Mouse (Mus musculus) natural killer cell, adult 2 months (primary cell): Measurements from ENCODE around the gene Abca12.

Experiments
- DNase-seq, 2 experiments: peaks; one replicate each; pipeline ENCODE4 v3.0.0; 2022; ENCODE audit warnings: low spot score in 2 of 2

Gene Abca12

DNA sequence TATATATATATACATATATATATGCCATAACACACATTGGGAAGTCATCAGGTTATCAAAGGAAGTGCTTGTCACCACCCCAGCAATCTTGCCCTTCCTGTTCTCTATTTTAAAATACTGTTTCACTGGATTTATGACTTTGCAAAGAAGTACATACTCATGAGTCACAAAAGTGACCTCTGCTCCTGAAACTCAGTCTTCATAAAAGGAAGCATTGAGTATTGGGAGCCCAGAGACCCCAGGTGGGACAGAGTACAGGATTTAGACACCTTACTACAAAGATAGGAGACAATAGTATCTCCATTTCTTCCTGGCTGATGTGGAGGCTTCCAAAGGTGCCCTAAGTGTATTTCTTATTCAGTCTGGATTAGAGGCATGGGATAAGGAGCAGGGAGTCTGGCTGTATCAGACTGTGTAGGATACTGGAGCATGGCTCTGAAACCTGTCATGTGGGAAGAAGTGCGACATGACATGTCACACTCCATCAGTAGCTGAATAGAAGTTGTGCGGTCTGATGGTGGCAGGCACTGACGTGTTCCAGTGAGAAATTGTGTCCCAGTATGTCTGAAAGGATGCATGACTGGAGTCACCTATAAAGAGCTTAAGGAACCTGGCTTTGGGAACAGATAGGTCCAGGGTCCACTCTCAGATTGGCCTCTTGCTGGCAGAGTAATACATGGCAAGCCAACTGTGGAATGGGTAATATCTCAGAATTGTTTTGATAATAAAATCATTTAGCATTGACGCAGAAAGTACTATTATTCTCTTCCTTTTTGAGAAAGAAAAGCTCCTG lies 76.0 kb downstream of the Abca12 start:
- DNase-seq = no peak

DNA sequence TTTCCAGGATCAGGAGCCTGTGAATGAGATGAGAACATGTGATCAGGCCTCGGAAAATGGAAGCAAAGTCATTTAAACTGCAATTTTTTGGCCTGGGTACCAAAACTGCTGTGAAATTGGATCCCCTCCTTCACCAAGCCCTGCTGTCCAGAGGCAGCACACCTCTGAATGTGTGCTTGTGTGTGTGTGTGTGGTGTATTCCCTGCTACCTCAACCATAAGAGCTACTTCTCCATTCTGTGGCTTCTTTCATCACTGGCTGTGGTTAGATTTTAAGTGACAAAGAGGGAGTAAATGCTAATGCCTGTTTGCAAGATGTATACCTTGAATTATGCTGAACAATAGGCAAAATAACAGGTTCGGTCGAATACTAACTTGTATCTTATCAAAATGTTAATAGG lies 84.4 kb downstream of the Abca12 start:
- no peak for DNase-seq

DNA sequence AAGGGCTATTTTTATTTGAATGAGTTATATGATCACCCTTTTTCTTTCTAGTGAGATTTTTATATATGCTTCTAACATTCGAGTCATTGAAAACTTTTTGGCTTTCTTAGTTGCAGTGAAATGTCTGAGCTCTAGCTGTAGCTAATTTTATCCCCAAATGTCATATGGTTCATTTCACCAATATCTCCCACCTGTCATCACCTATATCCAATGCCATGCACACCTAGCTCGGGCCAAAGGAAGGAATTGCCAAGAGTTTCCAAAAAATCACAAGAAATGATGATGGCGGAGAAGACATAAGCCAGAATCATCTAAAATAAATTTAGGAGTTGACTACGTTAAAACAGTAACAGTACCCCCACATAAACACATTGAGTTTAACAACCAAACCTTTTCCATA lies 102.5 kb downstream of the Abca12 start:
- DNase-seq = no peak

DNA sequence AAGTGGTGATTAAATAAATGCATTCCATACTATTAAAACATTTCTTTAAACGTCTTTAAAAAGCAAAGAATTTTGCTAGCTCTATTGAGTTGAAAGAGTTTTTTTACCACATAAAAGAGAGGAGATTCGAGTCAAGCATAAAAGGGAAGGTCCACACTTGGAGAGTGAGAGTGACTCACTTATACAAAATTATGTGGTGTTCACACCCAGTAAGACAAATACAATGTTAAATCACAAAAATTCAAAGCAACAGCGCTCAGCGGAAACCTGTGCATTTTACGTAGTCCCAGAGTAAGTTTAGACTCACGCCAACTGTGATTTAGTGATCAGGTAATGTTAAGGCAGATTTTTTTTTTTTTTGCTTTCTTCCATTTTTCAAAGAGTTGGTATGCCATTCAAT lies 104.1 kb downstream of the Abca12 start:
- DNase-seq = no peak

DNA sequence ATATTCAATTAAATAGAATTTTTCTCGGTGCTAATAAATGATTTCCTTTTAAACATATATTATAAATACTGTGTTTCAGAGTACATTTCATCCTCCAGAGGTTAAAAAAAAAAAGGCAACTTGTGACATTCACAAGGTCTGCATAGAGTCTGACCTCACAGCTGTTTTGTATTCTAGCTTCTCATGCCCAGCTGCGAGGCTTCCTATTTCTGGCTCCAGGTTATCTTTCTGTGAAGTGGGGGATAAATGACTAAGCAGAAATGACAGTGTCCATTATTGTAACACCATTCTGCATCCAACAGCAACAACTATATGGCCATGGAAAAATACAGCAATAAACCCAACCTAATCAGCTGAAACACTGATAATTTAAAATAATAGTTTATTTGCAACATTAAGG lies 107.3 kb downstream of the Abca12 start:
- DNase-seq = no peak

DNA sequence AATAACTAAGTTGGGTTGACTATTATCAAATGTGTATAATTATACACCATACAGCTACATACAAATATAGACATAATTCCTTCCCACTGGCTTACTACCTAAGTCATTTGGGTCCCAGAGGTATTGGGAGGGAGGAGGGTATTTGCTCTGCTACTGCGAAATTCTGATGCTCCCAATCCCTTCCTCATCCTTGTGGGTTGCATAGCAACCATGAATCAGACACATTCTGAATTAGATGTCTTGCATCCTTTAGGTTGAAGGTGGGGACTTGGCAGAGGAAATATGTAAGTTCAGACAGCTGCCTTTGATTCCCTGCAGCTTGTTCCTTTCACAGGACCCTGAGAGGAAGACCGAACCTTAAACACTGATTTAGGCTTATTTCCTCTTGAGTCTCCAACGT lies 108.5 kb downstream of the Abca12 start:
- DNase-seq = no peak

DNA sequence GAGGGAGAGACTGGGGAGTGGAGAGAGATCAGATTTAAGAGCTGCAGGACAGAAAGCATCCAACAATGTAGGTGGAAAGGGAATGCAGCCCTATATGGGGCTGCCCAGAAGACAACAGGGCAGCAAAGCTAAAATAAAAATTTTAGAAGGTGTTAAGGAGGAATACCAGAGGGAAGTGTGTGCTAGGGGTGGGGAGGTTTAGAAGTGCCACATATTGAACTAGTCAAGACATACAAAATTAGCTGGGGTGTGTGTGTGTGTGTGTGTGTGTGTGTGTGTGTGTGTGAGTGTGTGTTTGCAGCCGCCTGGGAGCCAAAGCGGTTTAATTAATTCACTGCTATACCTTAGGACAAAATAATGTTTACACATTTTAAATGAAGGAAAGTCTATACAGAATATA lies 110.1 kb downstream of the Abca12 start:
- no peak for DNase-seq

DNA sequence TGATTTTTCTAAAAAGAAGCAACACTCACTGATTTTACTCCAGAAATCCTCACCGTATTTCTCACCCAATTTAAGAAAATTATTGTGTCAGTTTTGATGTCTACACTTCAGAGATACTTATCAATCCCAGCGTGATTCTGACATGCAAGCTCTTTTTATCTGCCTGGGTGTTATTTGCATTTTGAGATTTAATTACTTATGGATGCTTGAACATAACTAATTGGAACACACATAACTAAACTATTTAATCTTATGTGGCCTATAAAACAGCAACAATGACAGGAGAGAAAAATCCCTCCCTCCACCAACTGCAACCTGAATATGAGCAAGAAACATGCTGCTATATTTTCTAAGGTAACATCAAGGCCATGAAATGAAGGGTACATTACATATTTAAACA lies 117.7 kb downstream of the Abca12 start:
- DNase-seq = no peak

DNA sequence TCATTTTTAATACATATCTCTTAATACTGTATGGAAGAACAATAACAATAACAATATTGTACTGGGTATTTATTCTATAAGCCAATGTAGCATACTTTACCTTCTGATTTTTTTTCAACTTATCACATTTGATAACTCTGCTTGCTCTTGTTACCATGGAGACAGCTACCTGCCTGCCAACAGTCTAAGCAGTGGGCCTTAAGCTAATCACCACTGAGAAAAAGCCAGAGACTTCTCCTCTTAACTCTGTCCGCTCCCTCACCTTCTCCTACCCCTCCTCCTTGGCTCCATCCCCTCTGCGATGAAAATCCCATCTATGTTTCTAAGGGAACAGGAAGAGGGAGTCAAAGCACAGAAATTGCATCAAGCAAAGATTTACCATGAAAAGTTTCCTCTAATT lies 118.1 kb downstream of the Abca12 start:
- no peak for DNase-seq

DNA sequence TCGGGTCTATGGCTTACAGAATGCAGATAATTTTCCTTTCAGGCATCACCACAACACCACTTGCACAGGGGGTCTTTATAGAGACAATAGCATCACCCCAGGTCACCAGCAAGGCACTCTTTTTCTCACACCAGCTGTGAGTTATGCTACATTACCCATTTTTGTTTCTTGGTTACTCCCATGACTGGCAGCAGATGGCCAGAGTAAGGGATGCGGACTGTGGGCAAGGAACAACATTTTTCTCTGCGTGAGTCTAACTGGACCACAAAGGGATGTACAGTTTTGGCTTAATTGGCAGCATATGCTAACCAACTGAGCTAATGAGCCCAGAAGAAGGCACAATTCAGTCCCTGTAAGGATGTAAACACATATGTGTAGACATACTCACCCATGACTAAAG lies 122.8 kb downstream of the Abca12 start:
- DNase-seq = no peak

DNA sequence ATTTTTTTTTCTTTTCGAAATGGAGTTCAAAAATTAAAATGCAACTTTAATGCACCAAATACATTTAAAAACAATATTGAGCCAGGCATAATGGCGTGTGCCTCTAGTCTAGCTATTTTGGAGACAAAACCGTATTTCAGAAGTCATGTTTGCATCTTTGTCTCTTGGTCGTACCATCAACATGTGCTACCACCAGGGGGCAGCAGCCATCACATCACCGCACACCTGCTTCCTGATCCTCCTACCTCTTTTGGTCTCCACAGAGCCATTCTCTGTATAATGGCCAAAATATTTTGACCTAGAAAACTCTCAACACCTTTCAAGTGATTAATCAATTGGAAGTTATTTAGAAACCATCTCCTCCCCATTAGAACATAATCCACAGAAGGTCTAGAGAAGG lies 125.2 kb downstream of the Abca12 start:
- peak; percentile 1 to 23 for DNase-seq

DNA sequence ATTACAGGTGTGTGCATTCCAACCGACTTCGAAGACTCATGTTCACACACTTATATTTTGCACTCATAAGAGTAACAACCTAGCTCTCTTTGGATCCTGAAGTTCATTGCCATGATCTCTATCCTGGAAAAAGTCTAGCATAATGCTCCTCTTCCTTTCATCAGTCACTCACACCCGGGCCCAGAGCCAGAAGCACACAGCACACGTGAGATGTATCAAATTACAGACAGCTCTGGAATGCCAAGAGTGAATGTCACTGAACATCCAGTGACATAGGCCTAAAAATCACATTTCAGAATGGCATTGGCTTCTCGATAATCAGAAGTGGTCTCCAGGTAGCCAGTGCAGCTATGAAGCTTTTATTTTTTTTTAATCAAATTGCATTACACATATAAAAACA lies 137.8 kb downstream of the Abca12 start:
- DNase-seq = no peak

DNA sequence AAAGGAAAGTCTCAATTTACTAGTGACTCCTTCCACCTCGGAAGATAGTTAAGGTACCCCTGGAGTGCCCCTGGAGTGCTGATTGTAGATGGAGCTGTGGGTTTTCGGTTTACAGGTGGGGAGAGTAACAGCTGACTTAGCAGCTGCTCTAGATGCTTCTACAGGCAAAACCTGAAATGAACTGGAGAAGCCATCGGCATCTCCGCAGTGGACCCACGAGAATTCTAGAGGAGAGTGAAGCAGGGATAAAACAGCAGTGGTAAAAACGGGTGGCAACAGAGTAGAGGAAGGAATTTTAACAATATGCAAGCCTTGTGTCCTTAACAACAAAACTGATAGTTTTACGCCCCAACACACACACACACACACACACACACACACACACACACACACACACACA lies 142.2 kb downstream of the Abca12 start:
- DNase-seq = no peak

DNA sequence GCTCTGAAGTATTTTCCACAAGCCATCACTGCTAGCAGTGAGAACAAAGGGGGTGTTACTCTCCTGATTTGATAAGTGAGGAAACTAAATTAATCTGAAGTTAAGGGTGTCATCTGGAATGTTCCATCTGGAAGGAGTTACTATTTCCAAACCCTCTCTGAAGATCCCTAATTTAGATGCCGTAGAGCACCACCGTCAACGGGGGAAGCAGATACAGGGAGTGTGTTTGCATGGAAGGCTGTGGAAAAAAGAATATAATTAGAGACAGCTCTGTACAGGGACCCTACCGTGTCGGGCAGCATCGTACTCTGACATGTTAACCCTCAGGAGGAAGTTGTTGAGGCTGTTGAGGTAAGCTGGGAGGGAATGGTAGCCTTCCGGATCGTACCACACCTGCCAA lies 142.6 kb downstream of the Abca12 start:
- DNase-seq = no peak

DNA sequence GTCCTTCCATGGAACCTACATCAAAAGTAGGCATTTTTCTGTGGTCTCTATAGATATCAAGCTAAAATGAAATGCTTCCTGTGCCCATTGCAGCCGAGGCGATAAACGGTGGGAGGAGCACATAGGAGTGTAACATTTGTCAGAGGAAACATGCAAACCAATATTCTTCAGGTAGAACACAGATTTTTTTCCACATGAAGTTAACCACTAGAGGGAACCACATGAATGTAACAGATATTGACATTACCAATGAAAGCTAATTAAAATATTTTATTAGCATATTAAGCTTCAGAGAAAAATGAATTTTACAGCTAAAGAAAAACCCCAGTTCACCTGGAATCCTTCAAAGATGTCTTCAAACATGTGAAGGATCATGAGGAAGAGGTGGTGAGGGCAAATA lies 144.6 kb downstream of the Abca12 start:
- DNase-seq = no peak

DNA sequence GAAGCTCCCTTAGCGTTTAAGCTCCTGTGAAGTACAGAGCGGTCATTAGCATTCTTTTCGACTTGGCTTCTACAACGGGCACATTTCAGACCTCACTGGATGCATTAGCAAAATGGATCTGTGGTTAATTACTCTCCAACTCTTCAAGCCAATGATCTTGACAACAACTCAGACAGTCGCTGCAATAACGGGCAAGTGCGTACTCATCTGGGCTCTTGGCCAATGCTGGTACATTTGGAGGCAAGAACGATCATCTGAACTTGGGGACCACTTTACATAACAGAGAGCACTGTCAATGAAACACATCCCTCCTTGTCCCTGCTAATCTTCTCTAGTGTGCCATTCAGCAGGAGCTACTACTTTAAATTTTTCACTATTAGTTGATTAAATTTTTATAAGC lies 148.1 kb downstream of the Abca12 start:
- DNase-seq = no peak

DNA sequence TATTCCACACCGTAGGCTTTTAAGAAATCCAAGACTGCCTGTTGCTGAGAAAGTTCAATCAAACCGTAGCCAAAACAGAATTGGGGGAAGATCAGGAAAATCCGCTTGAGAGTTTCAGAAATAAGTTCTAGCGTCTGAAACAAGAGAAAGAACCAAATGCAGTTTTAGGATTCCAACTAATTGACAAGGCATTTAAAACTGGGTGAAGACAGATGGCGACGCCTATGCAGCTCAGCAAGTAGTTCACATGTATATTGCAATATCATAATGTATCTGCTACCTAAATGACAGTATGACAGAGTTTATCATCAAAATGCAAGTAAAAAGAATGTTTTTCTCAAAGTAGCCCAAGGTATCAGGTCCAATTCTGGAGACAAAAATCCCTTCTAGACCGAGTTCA lies 151.2 kb downstream of the Abca12 start:
- DNase-seq = no peak

DNA sequence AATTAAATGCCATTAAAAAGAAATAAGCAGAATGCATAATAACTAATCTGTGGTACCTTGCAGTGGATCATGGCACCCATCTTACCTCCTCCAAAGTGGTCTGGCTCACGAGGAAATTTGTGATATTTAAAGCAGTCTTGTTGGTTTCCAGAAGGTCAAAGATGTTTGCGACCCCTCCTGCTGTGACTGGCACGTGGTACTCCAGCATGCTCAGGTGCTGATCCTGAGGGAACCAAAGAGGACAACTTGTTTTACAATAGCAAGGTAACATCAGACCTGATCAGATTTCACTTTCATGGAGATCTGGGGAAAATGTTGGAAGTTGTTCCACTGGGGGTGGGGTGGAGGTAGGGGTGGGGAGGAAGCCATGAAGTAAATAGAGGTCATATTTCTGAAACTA lies 170.1 kb downstream of the Abca12 start:
- DNase-seq = no peak

DNA sequence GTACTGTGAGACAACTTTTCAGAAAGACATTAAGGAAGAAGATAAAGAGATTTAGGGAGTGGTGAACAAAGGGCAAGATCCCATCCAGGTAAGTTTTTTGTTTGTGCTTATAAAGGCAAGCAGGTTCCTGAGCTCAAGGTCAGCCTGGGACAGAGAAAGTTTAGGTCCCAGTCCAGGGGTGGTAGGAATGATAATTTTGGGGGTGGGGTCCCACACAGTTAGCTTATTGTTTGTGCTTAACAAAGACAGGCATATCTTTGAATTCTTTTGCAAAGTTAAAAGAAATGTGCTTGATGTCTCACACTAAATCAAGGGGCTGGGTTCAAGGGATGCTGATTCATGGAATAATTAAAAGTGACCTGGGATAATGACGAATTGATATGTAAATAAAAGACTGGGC lies 173.3 kb downstream of the Abca12 start:
- no peak for DNase-seq

DNA sequence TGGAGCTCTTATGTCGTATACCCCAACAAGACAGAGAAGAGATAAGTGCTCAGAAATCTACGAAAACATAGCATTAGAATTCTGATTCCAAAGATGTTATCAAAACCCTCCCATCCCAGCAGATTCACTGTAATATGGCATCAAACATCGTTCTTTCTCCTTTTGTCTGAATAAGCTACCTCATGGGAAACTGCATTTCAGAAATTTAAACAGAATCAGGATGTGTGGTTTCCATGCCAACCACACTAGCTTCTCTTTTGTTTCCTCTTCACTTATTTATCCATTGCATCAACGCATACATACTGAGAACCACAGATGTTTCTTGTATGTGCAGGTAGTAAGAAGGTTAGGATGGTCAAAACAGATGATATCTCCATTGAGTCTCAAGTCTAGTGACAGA lies 175.1 kb downstream of the Abca12 start:
- DNase-seq = no peak

DNA sequence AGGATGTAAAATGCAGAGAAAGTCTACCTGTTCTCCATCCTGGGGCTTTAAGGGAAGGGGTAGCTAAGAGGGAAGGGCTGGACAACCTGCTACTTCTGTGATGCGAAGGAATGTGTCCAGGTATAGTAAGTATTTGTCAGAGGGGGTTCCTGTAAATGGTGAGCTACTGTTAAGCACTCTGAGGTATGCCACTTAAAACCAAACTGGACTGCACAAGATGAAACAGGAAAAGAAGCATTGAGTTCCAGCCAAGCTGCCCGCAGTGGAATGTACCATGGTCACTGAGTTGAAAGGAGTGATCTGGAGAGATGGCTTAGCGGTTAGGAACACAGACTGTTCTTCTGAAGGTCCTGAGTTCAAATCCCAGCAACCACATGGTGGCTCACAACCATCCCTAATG lies 179.4 kb downstream of the Abca12 start:
- no peak for DNase-seq

DNA sequence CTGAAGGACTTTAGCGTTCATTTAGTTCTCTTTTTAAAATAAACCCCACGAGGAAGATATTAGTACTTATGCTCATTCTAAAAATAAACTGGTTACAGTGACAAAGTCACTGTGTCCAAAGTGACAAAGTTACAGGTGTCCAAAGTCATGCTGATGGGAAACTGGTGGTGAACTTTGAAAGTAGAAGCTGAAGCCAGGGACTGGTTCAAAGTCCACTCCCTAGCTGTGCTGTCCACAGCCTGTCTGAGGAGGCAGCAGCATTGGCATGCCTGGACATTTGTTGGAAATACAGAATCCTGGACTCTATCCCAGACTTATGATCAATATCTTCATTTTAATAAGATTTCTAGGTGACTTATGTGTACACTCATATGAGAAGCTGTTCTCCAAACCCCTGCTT lies 183.5 kb downstream of the Abca12 start:
- no peak for DNase-seq

DNA sequence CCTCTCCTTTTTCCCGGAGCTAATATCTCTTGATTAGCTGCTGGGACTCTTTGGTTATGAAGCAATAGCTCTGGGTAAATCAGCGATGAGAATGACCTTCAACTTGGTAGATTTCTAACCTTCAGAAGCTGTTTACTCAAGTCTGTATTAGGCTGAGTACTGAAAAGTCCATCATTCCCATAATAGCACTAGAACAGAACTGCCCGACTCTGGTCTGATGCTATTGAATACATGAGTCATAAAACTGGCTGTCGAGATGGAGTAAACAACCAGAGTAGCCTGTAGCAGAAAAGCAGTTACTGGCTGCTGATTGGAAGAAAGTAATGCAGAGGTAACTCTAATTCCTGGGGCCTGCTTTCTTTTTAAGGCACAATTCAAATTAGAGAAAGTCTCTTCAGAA lies 211.1 kb downstream of the Abca12 start:
- DNase-seq = no peak

DNA sequence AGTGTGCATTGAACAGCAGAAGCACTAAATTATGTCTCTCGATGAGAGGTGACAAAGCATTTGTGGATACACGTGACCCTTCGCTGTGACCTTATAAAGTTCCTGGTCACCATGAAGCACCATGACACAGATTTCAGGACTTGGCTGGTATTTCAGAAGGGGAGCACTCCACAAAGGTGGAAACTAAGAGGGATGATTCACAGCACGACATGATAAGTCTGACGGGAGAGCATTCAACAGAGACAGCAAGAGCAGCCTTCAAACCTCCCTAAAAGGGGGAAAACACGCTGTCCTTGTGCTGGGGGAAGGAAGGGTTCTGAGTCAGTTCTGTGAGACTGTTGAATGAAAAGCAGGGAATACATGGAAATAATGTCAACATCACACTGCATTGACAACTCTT lies 218.5 kb downstream of the Abca12 start:
- DNase-seq = no peak
